Mouse (Mus musculus) midbrain, embryonic 16.5 days (tissue): ENCODE measurements around the gene Nfkbia. TPM values are rescaled to one million over a fixed set of nuclear protein-coding genes. Genes with fewer than 3 reads are reported as not detected.

Experiments
- ATAC-seq: fragments of 200-750 bp; cut with Nextera tagmentation; 2 replicates; pipeline ENCODE4 v1.8.0; 2017; ENCODE audit warnings: moderate TSS enrichment
- H3K27ac ChIP-seq: fragments of 300-500 bp; sonication (generic); 2 replicates; pipeline ENCODE4 v1.5.1; 2014; ENCODE audit warnings: mild to moderate bottlenecking, low read length, mixed read lengths
- H3K27me3 ChIP-seq: fragments of 300-500 bp; sonication (generic); 2 replicates; pipeline ENCODE4 v1.6.1; 2014; ENCODE audit warnings: low read depth, low read length, mixed read lengths; ENCODE audit not compliant: control insufficient read depth, insufficient read depth
- H3K36me3 ChIP-seq: fragments of 300-500 bp; sonication (generic); 2 replicates; pipeline ENCODE4 v1.6.1; 2014; ENCODE audit warnings: mild to moderate bottlenecking, low read length, moderate library complexity, mixed read lengths; ENCODE audit not compliant: control insufficient read depth, insufficient read depth
- H3K4me1 ChIP-seq: fragments of 300-500 bp; sonication (generic); 2 replicates; pipeline ENCODE4 v1.6.1; 2014; ENCODE audit warnings: mild to moderate bottlenecking, low read length, mixed read lengths; ENCODE audit not compliant: control insufficient read depth, insufficient read depth
- H3K4me2 ChIP-seq: fragments of 300-500 bp; sonication (generic); 2 replicates; pipeline ENCODE4 v1.6.1; 2014; ENCODE audit warnings: mild to moderate bottlenecking, low read length, mixed read lengths
- H3K4me3 ChIP-seq: fragments of 300-500 bp; sonication (generic); 2 replicates; pipeline ENCODE4 v1.5.1; 2014; ENCODE audit warnings: low read depth, mild to moderate bottlenecking, low read length, moderate library complexity, mixed read lengths
- H3K9ac ChIP-seq: fragments of 300-500 bp; sonication (generic); 2 replicates; pipeline ENCODE4 v1.6.1; 2014; ENCODE audit warnings: low read depth, low read length, mixed read lengths
- H3K9me3 ChIP-seq: fragments of 300-500 bp; sonication (generic); replicated peaks from 2 replicates; pipeline ENCODE4 v1.6.1; 2014; ENCODE audit warnings: mild to moderate bottlenecking, low read length, mixed read lengths; ENCODE audit not compliant: control insufficient read depth, poor library complexity, severe bottlenecking
- WGBS: fragments of 180-500 bp; shearing (Covaris S2); extraction: QIAGEN DNeasy Blood & Tissue Kit; methylation state at CpG from one replicate; pipeline ENCODE4 v1.1.7; 2014; 5-methylcytosine and 5-hydroxymethylcytosine counted together
- polyA plus RNA-seq: library from polyadenylated mRNA; unstranded; fragments of >200 nt; fragmentation: Nextera tagmentation; extraction: Ambion mirVana; gene quantifications from 2 replicates; pipeline ENCODE4 v1.2.1, GENCODE M21; 2015

Nfkbia gene
- polyA plus RNA-seq, 1 experiment from 2014 or later, result 64.3 TPM

- Histone ChIP-seq H3K9ac (peak overlapping the region; percentile 96), H3K4me3 (peak overlapping the region; percentile 88), H3K27me3 (no peaks in the 10 kb centered on the region), H3K36me3 (peaks cover 10% of the 10 kb centered on the region; the same call in 1 of the 2 replicates), H3K9me3 (no peaks in the 10 kb centered on the region), H3K4me1 (peaks cover 17% of the 10 kb centered on the region), H3K4me2 (peak overlapping the region; percentile 89), H3K27ac (peak overlapping the region; percentile 97)
- 0% methylated on average over 12 of the region's 12 CpGs for WGBS
- 0 out of 2 replicates have a peak, but pooled peaks have one; percentile 1 for ATAC-seq
These were observed 494 bp upstream of the Nfkbia start for GRCm38 (mm10) chr12:55492941-55493340.

- Histone ChIP-seq H3K27me3 (no peaks in the 10 kb centered on the region), H3K4me2 (peak overlapping the region; percentile 89), H3K36me3 (peaks cover 10% of the 10 kb centered on the region; the same call in 1 of the 2 replicates), H3K4me3 (peak overlapping the region; percentile 88), H3K9ac (peak overlapping the region; percentile 96), H3K4me1 (peaks cover 17% of the 10 kb centered on the region), H3K9me3 (no peaks in the 10 kb centered on the region), H3K27ac (peak overlapping the region; percentile 97)
- WGBS, result 2% methylated on average over 22 of the region's 57 CpGs
- peak; percentile 86 for ATAC-seq
These were observed 797 bp downstream of the Nfkbia start for GRCm38 (mm10) chr12:55491516-55492183.

GRCm38 (mm10) chr12:55490722-55491449 lies 1.6 kb downstream of the Nfkbia start:
- ATAC-seq, result no peak
- no peaks in the 10 kb centered on the region for H3K27me3 ChIP-seq
- H3K36me3 ChIP-seq, result peaks cover 10% of the 10 kb centered on the region; the same call in 1 of the 2 replicates
- peaks cover 17% of the 10 kb centered on the region for H3K4me1 ChIP-seq
- 87% methylated on average over 13 of the region's 13 CpGs for WGBS
- peak overlapping the region; percentile 88 for H3K4me3 ChIP-seq
- no peaks in the 10 kb centered on the region for H3K9me3 ChIP-seq
- H3K27ac ChIP-seq, result peak overlapping the region; percentile 53; the same call in 1 of the 2 replicates
- H3K4me2 ChIP-seq, result peak overlapping the region; percentile 89
- H3K9ac ChIP-seq, result peak overlapping the region; percentile 96

DNA sequence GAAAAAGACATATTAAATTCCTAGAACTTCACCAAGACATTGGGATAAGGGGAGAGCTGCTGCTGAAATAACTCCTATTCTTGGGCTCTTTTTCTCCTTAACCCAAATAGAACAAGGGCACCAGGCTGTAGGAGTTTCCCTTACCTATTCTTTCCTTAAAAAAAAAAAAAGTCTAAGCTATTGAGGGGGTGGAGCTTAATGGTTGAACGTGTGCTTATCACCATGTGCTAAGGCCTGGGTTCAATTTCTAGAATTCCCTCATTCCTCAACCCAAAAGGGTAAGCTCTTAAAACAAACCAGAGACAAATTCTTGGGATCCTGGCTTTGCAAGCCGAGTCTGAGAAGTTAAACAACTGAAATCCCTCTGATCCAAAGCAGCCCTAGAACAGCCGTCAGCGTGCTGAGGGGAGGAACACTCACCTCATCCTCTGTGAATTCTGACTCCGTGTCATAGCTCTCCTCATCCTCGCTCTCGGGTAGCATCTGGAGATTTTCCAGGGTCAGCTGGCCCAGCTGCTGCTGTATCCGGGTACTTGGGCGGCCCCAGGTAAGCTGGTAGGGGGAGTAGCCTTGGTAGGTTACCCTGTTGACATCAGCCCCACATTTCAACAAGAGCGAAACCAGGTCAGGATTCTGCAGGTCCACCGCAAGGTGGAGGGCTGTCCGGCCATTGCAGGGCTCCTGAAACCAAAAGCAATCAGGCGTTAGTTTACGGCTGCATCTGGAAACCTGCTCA lies 2.3 kb downstream of the Nfkbia start:
- WGBS, result 87% methylated on average over 14 of the region's 14 CpGs
- H3K27me3 ChIP-seq, result no peaks in the 10 kb centered on the region

GRCm38 (mm10) chr12:55488661-55489447 lies 3.6 kb downstream of the Nfkbia start:
- ATAC-seq, result no peak
- no peak overlapping the region for H3K4me2 ChIP-seq
- 87% methylated on average over 13 of the region's 13 CpGs for WGBS
- peaks cover 17% of the 10 kb centered on the region for H3K4me1 ChIP-seq
- no peak overlapping the region for H3K9ac ChIP-seq
- no peak overlapping the region for H3K27ac ChIP-seq
- no peaks in the 10 kb centered on the region for H3K9me3 ChIP-seq
- H3K36me3 ChIP-seq, result peaks cover 10% of the 10 kb centered on the region; the same call in 1 of the 2 replicates
- no peaks in the 10 kb centered on the region for H3K27me3 ChIP-seq
- H3K4me3 ChIP-seq, result no peak overlapping the region

More for the DNA sequence above, 2.3 kb downstream of the Nfkbia start:
- Histone ChIP-seq H3K9me3 (no peaks in the 10 kb centered on the region), H3K4me2 (peak overlapping the region; percentile 20), H3K4me3 (no peak overlapping the region), H3K36me3 (peaks cover 10% of the 10 kb centered on the region; the same call in 1 of the 2 replicates), H3K4me1 (peaks cover 17% of the 10 kb centered on the region), H3K27ac (no peak overlapping the region), H3K9ac (no peak overlapping the region)
- ATAC-seq, result no peak

DNA sequence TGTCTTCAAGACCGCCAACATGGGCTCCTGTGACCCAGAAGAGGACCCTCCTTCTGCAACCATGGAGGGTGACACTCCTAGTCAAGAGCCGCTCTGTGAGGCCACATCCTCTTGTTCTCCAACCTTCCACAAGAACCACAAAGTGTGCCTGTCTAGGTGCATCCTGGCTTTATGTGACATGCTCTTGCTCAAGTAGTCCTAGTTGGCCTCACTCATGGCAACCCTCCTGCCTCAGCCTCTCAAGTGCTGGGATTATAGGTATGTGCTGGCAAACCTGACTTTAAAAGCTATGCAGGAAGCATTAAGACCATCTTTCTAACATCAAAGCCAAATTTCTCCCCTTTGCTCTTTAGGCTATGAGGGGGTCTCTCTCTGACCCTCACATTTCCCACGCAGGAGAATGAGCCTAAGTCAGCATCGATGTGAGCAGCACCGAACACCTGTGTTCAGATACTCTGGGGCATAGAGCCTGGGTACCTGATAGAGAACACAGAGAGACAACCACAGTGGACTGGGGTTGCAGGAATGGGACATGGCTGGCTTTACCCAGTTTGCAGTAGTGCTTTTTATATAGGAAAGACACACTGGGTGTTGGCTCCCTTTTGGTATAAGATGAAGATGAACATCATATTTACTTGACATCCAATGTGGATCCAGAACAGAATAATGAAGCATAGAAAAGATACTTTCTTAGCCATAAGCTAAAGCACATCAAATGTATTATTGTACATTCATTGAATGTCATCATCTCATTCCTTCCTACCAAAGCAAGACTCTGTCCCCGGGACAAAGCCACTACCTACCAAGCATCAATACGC lies 4.4 kb downstream of the Nfkbia start:
- no peak overlapping the region for H3K4me2 ChIP-seq
- no peaks in the 10 kb centered on the region for H3K27me3 ChIP-seq
- peaks cover 12% of the 10 kb centered on the region for H3K4me1 ChIP-seq
- no peak overlapping the region for H3K27ac ChIP-seq
- WGBS, result 97% methylated on average over 7 of the region's 7 CpGs
- H3K9ac ChIP-seq, result no peak overlapping the region
- no peak for ATAC-seq
- H3K9me3 ChIP-seq, result no peaks in the 10 kb centered on the region
- H3K36me3 ChIP-seq, result peaks cover 10% of the 10 kb centered on the region; the same call in 1 of the 2 replicates
- H3K4me3 ChIP-seq, result no peak overlapping the region

DNA sequence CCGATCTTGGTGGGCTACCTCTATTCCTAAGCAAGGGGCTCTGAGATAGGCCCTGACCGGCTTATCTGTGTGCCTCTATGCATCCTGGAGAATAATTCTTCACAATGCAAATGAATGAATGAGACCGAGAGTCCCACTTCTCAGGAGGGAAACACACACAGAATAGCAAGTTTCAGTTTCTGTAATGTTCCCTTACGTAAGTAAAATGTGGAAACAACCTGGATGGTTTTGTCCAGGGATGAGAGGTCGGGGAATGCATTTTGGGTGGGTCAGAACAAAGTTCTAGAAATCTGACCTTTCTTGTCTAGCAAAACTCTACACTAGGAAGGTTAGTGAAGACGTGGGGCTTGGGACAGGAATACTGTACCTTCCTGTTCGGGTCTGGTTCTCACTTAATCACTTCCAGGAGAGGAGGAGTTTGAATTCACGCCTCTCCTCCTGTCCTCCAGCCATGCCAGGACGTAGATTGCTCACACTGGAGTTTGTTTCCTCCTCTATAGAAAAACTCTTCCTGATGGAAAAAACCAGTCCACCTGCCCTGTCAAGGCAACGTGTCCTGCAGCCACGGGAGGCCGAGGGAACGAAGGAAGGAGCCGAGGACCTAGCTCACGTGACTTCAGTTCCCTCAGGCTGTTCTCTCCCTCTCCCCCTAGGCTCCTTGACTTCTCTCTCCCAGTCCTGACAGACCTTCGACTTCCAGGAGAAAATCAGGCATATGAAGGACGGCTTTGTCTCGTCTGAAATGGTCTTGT lies 5.3 kb downstream of the Nfkbia start:
- no peaks in the 10 kb centered on the region for H3K9me3 ChIP-seq

More for the DNA sequence above, 5.3 kb downstream of the Nfkbia start:
- no peak overlapping the region for H3K4me3 ChIP-seq
- no peak overlapping the region for H3K4me2 ChIP-seq
- no peak overlapping the region for H3K9ac ChIP-seq
- peaks cover 9% of the 10 kb centered on the region for H3K4me1 ChIP-seq
- peaks cover 10% of the 10 kb centered on the region; the same call in 1 of the 2 replicates for H3K36me3 ChIP-seq
- no peak overlapping the region for H3K27ac ChIP-seq
- WGBS, result 83% methylated on average over 18 of the region's 18 CpGs
- ATAC-seq, result no peak
- no peaks in the 10 kb centered on the region for H3K27me3 ChIP-seq
